Mouse (Mus musculus) C2C12 (cell line): Measurements from ENCODE around the gene Swsap1.

Source experiments
- CTCF ChIP-seq: IDR thresholded peaks from one replicate; pipeline ENCODE4 v1.5.1; 2011; ENCODE audit not compliant: control insufficient read depth, insufficient read depth, insufficient read length
- MYOD1 ChIP-seq: IDR thresholded peaks from one replicate; pipeline ENCODE4 v1.6.1; 2011; ENCODE audit warnings: low read depth; ENCODE audit not compliant: control insufficient read depth, insufficient read length
- MYOG ChIP-seq: IDR thresholded peaks from one replicate; pipeline ENCODE4 v1.6.1; 2011; ENCODE audit not compliant: control insufficient read depth, insufficient read length; ENCODE audit errors: extremely low read depth
- USF1 ChIP-seq: IDR thresholded peaks from one replicate; pipeline ENCODE4 v1.6.1; 2011; ENCODE audit warnings: low read depth, mild to moderate bottlenecking, control low read depth, moderate library complexity

DNA sequence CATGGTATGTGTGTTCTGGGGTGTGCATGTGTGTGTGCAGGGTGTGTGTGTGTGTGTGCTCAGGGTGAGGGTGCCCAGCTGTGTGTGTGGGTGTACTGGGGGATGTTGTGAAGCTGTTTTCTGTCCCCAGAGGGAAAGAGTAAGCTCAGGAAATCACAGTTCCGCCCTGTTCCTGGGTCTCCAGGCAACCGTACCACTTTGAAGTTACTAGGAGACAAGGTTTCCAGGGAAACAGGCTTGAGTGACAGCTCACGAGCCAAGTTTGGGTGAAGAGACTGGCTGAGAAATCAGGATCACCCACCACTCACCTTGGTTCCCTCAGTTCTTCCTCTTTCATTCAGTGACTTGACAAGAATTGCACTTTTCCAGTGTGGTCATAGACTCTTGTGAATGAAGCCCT is 2.0 kb upstream of the Swsap1 start:
- TF ChIP-seq MYOD1 (no peak), MYOG (no peak), USF1 (no peak), CTCF (no peak)
